Mouse (Mus musculus) kidney, embryonic 16.5 days (tissue): ENCODE measurements around the gene Lrrtm3. TPM values are rescaled to one million over a fixed set of nuclear protein-coding genes. Genes with fewer than 3 reads are reported as not detected.

ENCODE experiments used
- ATAC-seq: fragments of 200-750 bp; cut with Nextera tagmentation; 2 replicates; pipeline ENCODE4 v1.8.0; 2017; ENCODE audit warnings: moderate TSS enrichment; ENCODE audit not compliant: low FRiP score, low TSS enrichment
- H3K27ac ChIP-seq: fragments of 300-500 bp; sonication (generic); 2 replicates; pipeline ENCODE4 v1.5.1; 2014; ENCODE audit warnings: low read length
- H3K27me3 ChIP-seq: fragments of 300-500 bp; sonication (generic); 2 replicates; pipeline ENCODE4 v1.6.1; 2014; ENCODE audit warnings: low read length, control low read depth, mixed read lengths; ENCODE audit not compliant: insufficient read depth
- H3K36me3 ChIP-seq: fragments of 300-500 bp; sonication (generic); 2 replicates; pipeline ENCODE4 v1.6.1; 2014; ENCODE audit warnings: low read length, control low read depth, mixed read lengths; ENCODE audit not compliant: insufficient read depth
- H3K4me1 ChIP-seq: fragments of 300-500 bp; sonication (generic); 2 replicates; pipeline ENCODE4 v1.6.1; 2014; ENCODE audit warnings: low read length, control low read depth, mixed read lengths; ENCODE audit not compliant: insufficient read depth
- H3K4me2 ChIP-seq: fragments of 300-500 bp; sonication (generic); replicated peaks from 2 replicates; pipeline ENCODE4 v1.6.1; 2014; ENCODE audit warnings: low read depth, low read length
- H3K4me3 ChIP-seq: fragments of 300-500 bp; sonication (generic); 2 replicates; pipeline ENCODE4 v1.5.1; 2014; ENCODE audit warnings: mild to moderate bottlenecking, low read length
- H3K9ac ChIP-seq: fragments of 300-500 bp; sonication (generic); replicated peaks from 2 replicates; pipeline ENCODE4 v1.6.1; 2014; ENCODE audit warnings: low read length
- H3K9me3 ChIP-seq: fragments of 300-500 bp; sonication (generic); 2 replicates; pipeline ENCODE4 v1.6.1; 2016; ENCODE audit warnings: low read length, control low read depth
- WGBS: fragments of 180-500 bp; shearing (Covaris S2); extraction: QIAGEN DNeasy Blood & Tissue Kit; methylation state at CpG from one replicate; pipeline ENCODE4 v1.1.7; 2014; 5-methylcytosine and 5-hydroxymethylcytosine counted together
- polyA plus RNA-seq: library from polyadenylated mRNA; unstranded; fragments of >200 nt; fragmentation: Nextera tagmentation; extraction: Ambion mirVana; gene quantifications from 2 replicates; pipeline ENCODE4 v1.2.1, GENCODE M21; 2015

Lrrtm3 gene
- polyA plus RNA-seq, 1 experiment from 2014 or later, result 0.35 TPM

- Histone ChIP-seq H3K4me2 (no peak overlapping the region), H3K9me3 (no peaks in the 10 kb centered on the region), H3K27me3 (no peaks in the 10 kb centered on the region), H3K9ac (no peak overlapping the region), H3K36me3 (no peaks in the 10 kb centered on the region), H3K4me3 (no peak overlapping the region), H3K4me1 (no peaks in the 10 kb centered on the region), H3K27ac (no peak overlapping the region)
- ATAC-seq, result no peak
- 69% methylated on average over 6 of the region's 6 CpGs for WGBS
Observed at GRCm38 (mm10) chr10:64049151-64049550, 40.9 kb downstream of the Lrrtm3 start.

GRCm38 (mm10) chr10:64041892-64042291, 48.2 kb downstream of the Lrrtm3 start:
- 82% methylated on average over 11 of the region's 11 CpGs for WGBS
- Histone ChIP-seq H3K27me3 (no peaks in the 10 kb centered on the region), H3K36me3 (no peaks in the 10 kb centered on the region), H3K4me2 (no peak overlapping the region), H3K27ac (no peak overlapping the region), H3K9ac (no peak overlapping the region), H3K9me3 (no peaks in the 10 kb centered on the region), H3K4me3 (no peak overlapping the region), H3K4me1 (0 out of 2 replicates have a peak, but pooled peaks cover 3% of the 10 kb centered on the region)
- ATAC-seq, result no peak

GRCm38 (mm10) chr10:64041218-64041617, 48.9 kb downstream of the Lrrtm3 start:
- Histone ChIP-seq H3K36me3 (no peaks in the 10 kb centered on the region), H3K4me2 (no peak overlapping the region), H3K9ac (no peak overlapping the region), H3K9me3 (no peaks in the 10 kb centered on the region), H3K27ac (no peak overlapping the region), H3K27me3 (no peaks in the 10 kb centered on the region), H3K4me1 (0 out of 2 replicates have a peak, but pooled peaks cover 3% of the 10 kb centered on the region), H3K4me3 (no peak overlapping the region)
- WGBS, result 71% methylated on average over 7 of the region's 7 CpGs
- ATAC-seq, result no peak

GRCm38 (mm10) chr10:64039760-64040535, 50.1 kb downstream of the Lrrtm3 start:
- WGBS, result 65% methylated on average over 17 of the region's 17 CpGs

GRCm38 (mm10) chr10:64030901-64031300, 59.2 kb downstream of the Lrrtm3 start:
- no peak for ATAC-seq
- Histone ChIP-seq H3K4me2 (no peak overlapping the region), H3K4me1 (no peaks in the 10 kb centered on the region), H3K36me3 (no peaks in the 10 kb centered on the region), H3K9me3 (no peaks in the 10 kb centered on the region), H3K27me3 (no peaks in the 10 kb centered on the region), H3K27ac (no peak overlapping the region), H3K4me3 (no peak overlapping the region), H3K9ac (no peak overlapping the region)

More at GRCm38 (mm10) chr10:64039760-64040535, 50.1 kb downstream of the Lrrtm3 start:
- H3K9ac ChIP-seq, result no peak overlapping the region
- no peak overlapping the region for H3K4me2 ChIP-seq
- 0 out of 2 replicates have a peak, but pooled peaks cover 3% of the 10 kb centered on the region for H3K4me1 ChIP-seq
- no peak overlapping the region for H3K4me3 ChIP-seq
- ATAC-seq, result no peak
- H3K27me3 ChIP-seq, result no peaks in the 10 kb centered on the region
- no peaks in the 10 kb centered on the region for H3K36me3 ChIP-seq
- H3K27ac ChIP-seq, result no peak overlapping the region
- H3K9me3 ChIP-seq, result no peaks in the 10 kb centered on the region

GRCm38 (mm10) chr10:64023340-64023739, 66.7 kb downstream of the Lrrtm3 start:
- ATAC-seq, result no peak
- Histone ChIP-seq H3K4me1 (no peaks in the 10 kb centered on the region), H3K27me3 (no peaks in the 10 kb centered on the region), H3K9ac (no peak overlapping the region), H3K36me3 (no peaks in the 10 kb centered on the region), H3K27ac (no peak overlapping the region), H3K4me2 (no peak overlapping the region), H3K9me3 (no peaks in the 10 kb centered on the region), H3K4me3 (no peak overlapping the region)
- 79% methylated on average over 6 of the region's 6 CpGs for WGBS

GRCm38 (mm10) chr10:64020347-64020746, 69.7 kb downstream of the Lrrtm3 start:
- Histone ChIP-seq H3K4me3 (no peak overlapping the region), H3K4me2 (no peak overlapping the region), H3K9me3 (no peaks in the 10 kb centered on the region), H3K27ac (no peak overlapping the region), H3K4me1 (no peaks in the 10 kb centered on the region), H3K27me3 (no peaks in the 10 kb centered on the region), H3K36me3 (no peaks in the 10 kb centered on the region), H3K9ac (no peak overlapping the region)
- ATAC-seq, result no peak
- WGBS, result 93% methylated on average over 1 of the region's 1 CpGs

- Histone ChIP-seq H3K4me3 (no peak overlapping the region), H3K27me3 (no peaks in the 10 kb centered on the region), H3K4me1 (no peaks in the 10 kb centered on the region), H3K9me3 (no peaks in the 10 kb centered on the region), H3K9ac (no peak overlapping the region), H3K27ac (no peak overlapping the region), H3K4me2 (no peak overlapping the region), H3K36me3 (no peaks in the 10 kb centered on the region)
- WGBS, result 85% methylated on average over 9 of the region's 9 CpGs
- ATAC-seq, result no peak
Observed at GRCm38 (mm10) chr10:64001996-64002395, 88.1 kb downstream of the Lrrtm3 start.

GRCm38 (mm10) chr10:64001531-64001930, 88.5 kb downstream of the Lrrtm3 start:
- Histone ChIP-seq H3K27ac (no peak overlapping the region), H3K36me3 (no peaks in the 10 kb centered on the region), H3K4me3 (no peak overlapping the region), H3K4me2 (no peak overlapping the region), H3K9ac (no peak overlapping the region), H3K4me1 (no peaks in the 10 kb centered on the region), H3K27me3 (no peaks in the 10 kb centered on the region), H3K9me3 (no peaks in the 10 kb centered on the region)
- WGBS, result 74% methylated on average over 6 of the region's 6 CpGs
- no peak for ATAC-seq

GRCm38 (mm10) chr10:63994251-63994650, 95.8 kb downstream of the Lrrtm3 start:
- no peak overlapping the region for H3K4me2 ChIP-seq
- 80% methylated on average over 5 of the region's 5 CpGs for WGBS
- no peak for ATAC-seq

More at GRCm38 (mm10) chr10:63994251-63994650, 95.8 kb downstream of the Lrrtm3 start:
- no peaks in the 10 kb centered on the region for H3K27me3 ChIP-seq
- H3K9me3 ChIP-seq, result no peaks in the 10 kb centered on the region
- H3K4me1 ChIP-seq, result no peaks in the 10 kb centered on the region
- no peaks in the 10 kb centered on the region for H3K36me3 ChIP-seq
- H3K27ac ChIP-seq, result no peak overlapping the region
- H3K4me3 ChIP-seq, result no peak overlapping the region
- no peak overlapping the region for H3K9ac ChIP-seq
